Mouse (Mus musculus) stomach, postnatal 0 days (tissue): Measurements from ENCODE around the gene Ankle2.

ENCODE experiments used
- CTCF ChIP-seq: IDR thresholded peaks from 2 replicates; pipeline ENCODE4 v1.5.1; 2016; ENCODE audit warnings: antibody characterized with exemption, low read depth, mild to moderate bottlenecking, moderate library complexity
- EP300 ChIP-seq: optimal IDR thresholded peaks from 2 replicates; pipeline ENCODE3; 2016; ENCODE audit warnings: antibody characterized with exemption

- TF ChIP-seq CTCF (no peak), EP300 (no peak)
These were observed 65.8 kb downstream of the Ankle2 start for GRCm38 (mm10) chr5:110296637-110297036.
